Mouse (Mus musculus): ENCODE data around the gene Rabgap1l. TPM values are rescaled to one million over a fixed set of nuclear protein-coding genes. Genes with fewer than 3 reads are reported as not detected.
A peak's percentile ranks its signal among the peaks of the same experiment; 100 is the strongest.

Gene Rabgap1l
- polyA plus RNA-seq, 1 experiment from 2014 or later: 41.8 TPM

GRCm38 (mm10) chr1:160263630-160264346 is 529.2 kb downstream of the Rabgap1l start:
- Histone ChIP-seq H3K9me3 (replicated peaks; ENCODE audit: control insufficient read depth, low read length, poor library complexity, severe bottlenecking) (no peaks in the 10 kb centered on the region), H3K9ac (ENCODE audit: low read depth, low read length) (no peak overlapping the region), H3K27ac (ENCODE audit: low read length) (no peak overlapping the region), H3K4me2 (ENCODE audit: low read length) (no peak overlapping the region), H3K27me3 (ENCODE audit: control insufficient read depth, insufficient read depth, low read depth, low read length) (no peaks in the 10 kb centered on the region), H3K4me1 (ENCODE audit: control insufficient read depth, insufficient read depth, low read length) (peaks cover 13% of the 10 kb centered on the region), H3K4me3 (ENCODE audit: low read depth, low read length) (no peak overlapping the region), H3K36me3 (ENCODE audit: control insufficient read depth, insufficient read depth, low read length) (no peaks in the 10 kb centered on the region)
- 87% methylated on average over 16 of the region's 16 CpGs for WGBS
- ATAC-seq: no peak

GRCm38 (mm10) chr1:160263053-160263452 is 530.0 kb downstream of the Rabgap1l start:
- Histone ChIP-seq H3K36me3 (ENCODE audit: control insufficient read depth, insufficient read depth, low read length) (no peaks in the 10 kb centered on the region), H3K9me3 (replicated peaks; ENCODE audit: control insufficient read depth, low read length, poor library complexity, severe bottlenecking) (no peaks in the 10 kb centered on the region), H3K27ac (ENCODE audit: low read length) (no peak overlapping the region), H3K4me1 (ENCODE audit: control insufficient read depth, insufficient read depth, low read length) (peaks cover 14% of the 10 kb centered on the region), H3K9ac (ENCODE audit: low read depth, low read length) (no peak overlapping the region), H3K4me2 (ENCODE audit: low read length) (no peak overlapping the region), H3K4me3 (ENCODE audit: low read depth, low read length) (no peak overlapping the region), H3K27me3 (ENCODE audit: control insufficient read depth, insufficient read depth, low read depth, low read length) (no peaks in the 10 kb centered on the region)
- 82% methylated on average over 5 of the region's 5 CpGs for WGBS
- ATAC-seq: no peak

GRCm38 (mm10) chr1:160262415-160262814 is 530.6 kb downstream of the Rabgap1l start:
- no peak overlapping the region for H3K4me3 ChIP-seq (ENCODE audit: low read depth, low read length)
- 84% methylated on average over 4 of the region's 4 CpGs for WGBS
- no peak for ATAC-seq
- peaks cover 14% of the 10 kb centered on the region for H3K4me1 ChIP-seq (ENCODE audit: control insufficient read depth, insufficient read depth, low read length)
- H3K9me3 ChIP-seq (replicated peaks; ENCODE audit: control insufficient read depth, low read length, poor library complexity, severe bottlenecking): no peaks in the 10 kb centered on the region
- H3K4me2 ChIP-seq (ENCODE audit: low read length): no peak overlapping the region
- no peaks in the 10 kb centered on the region for H3K36me3 ChIP-seq (ENCODE audit: control insufficient read depth, insufficient read depth, low read length)
- H3K27me3 ChIP-seq (ENCODE audit: control insufficient read depth, insufficient read depth, low read depth, low read length): no peaks in the 10 kb centered on the region
- H3K9ac ChIP-seq (ENCODE audit: low read depth, low read length): no peak overlapping the region
- no peak overlapping the region for H3K27ac ChIP-seq (ENCODE audit: low read length)

DNA sequence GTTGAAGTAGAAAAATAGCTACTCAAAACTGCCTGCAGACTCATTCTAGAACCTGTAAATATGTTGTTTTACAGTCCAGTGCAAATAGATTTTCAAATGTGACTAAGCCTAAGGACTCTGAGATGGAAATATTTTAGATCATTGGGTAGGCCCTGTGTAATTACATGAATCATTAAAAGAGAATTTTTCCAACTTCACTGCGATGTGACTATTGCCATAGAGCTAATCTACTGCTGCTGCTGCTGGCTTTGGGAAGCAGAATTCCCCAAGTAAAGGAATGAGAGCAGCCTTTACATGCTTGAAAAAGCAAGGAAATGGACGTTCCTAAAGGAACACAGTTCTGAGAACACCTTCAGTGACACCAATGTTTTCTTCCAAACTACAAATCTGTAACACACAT is 531.2 kb downstream of the Rabgap1l start:
- Histone ChIP-seq H3K9me3 (replicated peaks; ENCODE audit: control insufficient read depth, low read length, poor library complexity, severe bottlenecking) (no peaks in the 10 kb centered on the region), H3K4me3 (ENCODE audit: low read depth, low read length) (no peak overlapping the region), H3K36me3 (ENCODE audit: control insufficient read depth, insufficient read depth, low read length) (no peaks in the 10 kb centered on the region), H3K27ac (ENCODE audit: low read length) (no peak overlapping the region), H3K4me2 (ENCODE audit: low read length) (no peak overlapping the region), H3K4me1 (ENCODE audit: control insufficient read depth, insufficient read depth, low read length) (peaks cover 14% of the 10 kb centered on the region), H3K27me3 (ENCODE audit: control insufficient read depth, insufficient read depth, low read depth, low read length) (no peaks in the 10 kb centered on the region), H3K9ac (ENCODE audit: low read depth, low read length) (no peak overlapping the region)
- no peak for ATAC-seq
- WGBS: 74% methylated on average over 2 of the region's 2 CpGs

DNA sequence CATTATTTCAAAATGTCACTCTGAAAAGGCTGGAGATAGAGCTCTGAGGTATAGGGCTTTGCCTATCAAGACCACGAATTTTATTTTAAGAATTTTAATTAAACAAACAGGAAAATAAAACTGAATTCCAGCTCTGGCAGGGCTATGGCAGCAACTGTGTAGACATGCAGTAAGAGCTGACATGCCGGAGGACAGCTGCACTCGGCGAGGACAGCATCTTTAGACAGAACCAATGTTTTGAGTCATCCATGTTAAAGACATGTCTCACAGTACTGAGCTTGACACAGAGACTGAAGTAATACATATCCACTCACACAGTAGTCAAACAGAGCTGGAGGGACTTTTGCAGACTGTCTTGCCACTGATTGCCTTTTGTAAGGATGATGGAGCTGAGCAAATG is 532.4 kb downstream of the Rabgap1l start:
- WGBS: 85% methylated on average over 4 of the region's 4 CpGs
- Histone ChIP-seq H3K4me3 (ENCODE audit: low read depth, low read length) (no peak overlapping the region), H3K9ac (ENCODE audit: low read depth, low read length) (no peak overlapping the region), H3K9me3 (replicated peaks; ENCODE audit: control insufficient read depth, low read length, poor library complexity, severe bottlenecking) (no peaks in the 10 kb centered on the region), H3K36me3 (ENCODE audit: control insufficient read depth, insufficient read depth, low read length) (peaks cover 5% of the 10 kb centered on the region; the same call in 1 of the 2 replicates), H3K4me1 (ENCODE audit: control insufficient read depth, insufficient read depth, low read length) (peaks cover 14% of the 10 kb centered on the region), H3K4me2 (ENCODE audit: low read length) (no peak overlapping the region), H3K27ac (ENCODE audit: low read length) (peak overlapping the region; percentile 67), H3K27me3 (ENCODE audit: control insufficient read depth, insufficient read depth, low read depth, low read length) (no peaks in the 10 kb centered on the region)
- peak; percentile 55; the same call in 1 of the 2 replicates for ATAC-seq

DNA sequence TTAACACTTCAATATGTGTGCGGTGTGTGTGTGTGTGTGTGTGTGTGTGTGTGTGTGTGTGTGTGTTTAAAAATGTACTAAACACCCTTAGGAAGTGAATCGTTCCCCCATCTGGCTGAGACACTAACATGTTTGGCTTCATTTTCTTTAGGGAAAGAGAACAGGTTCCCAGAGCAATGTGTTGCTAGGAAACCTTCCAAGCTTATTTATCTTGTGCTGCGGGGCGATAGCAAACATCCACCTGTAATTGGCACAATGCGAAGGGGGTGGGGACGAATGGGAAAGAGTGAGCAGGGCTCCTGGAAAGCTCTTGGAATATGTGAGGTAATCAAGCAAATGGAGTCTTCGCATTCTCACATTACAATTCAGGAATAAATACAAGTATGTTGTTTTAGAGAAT is 533.1 kb downstream of the Rabgap1l start:
- Histone ChIP-seq H3K4me1 (ENCODE audit: control insufficient read depth, insufficient read depth, low read length) (peaks cover 14% of the 10 kb centered on the region), H3K4me3 (ENCODE audit: low read depth, low read length) (no peak overlapping the region), H3K4me2 (ENCODE audit: low read length) (no peak overlapping the region), H3K36me3 (ENCODE audit: control insufficient read depth, insufficient read depth, low read length) (peaks cover 7% of the 10 kb centered on the region; the same call in 1 of the 2 replicates), H3K27ac (ENCODE audit: low read length) (peak overlapping the region; percentile 60; the same call in 1 of the 2 replicates), H3K9ac (ENCODE audit: low read depth, low read length) (no peak overlapping the region), H3K9me3 (replicated peaks; ENCODE audit: control insufficient read depth, low read length, poor library complexity, severe bottlenecking) (no peaks in the 10 kb centered on the region), H3K27me3 (ENCODE audit: control insufficient read depth, insufficient read depth, low read depth, low read length) (no peaks in the 10 kb centered on the region)
- ATAC-seq: peak; percentile 93
- WGBS: 32% methylated on average over 7 of the region's 7 CpGs

DNA sequence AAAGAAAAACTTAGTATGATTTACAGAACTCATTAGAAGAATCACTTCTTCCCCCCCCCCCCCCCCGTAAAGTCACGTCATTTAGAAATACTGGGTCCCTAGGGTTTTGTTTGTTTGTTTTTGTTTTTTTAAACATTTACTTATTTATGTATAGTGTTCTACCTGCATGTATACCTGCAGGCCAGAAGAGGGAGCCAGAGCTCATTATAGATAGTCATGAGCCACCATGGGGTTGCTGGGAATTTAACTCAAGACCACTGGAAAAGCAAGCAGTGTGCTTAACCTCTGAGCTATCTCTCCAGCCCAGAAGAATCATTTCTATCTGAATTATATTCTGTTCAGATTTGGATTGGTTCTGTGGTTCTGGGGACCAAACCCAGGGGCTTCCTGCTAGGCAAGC is 539.9 kb downstream of the Rabgap1l start:
- no peak for ATAC-seq
- Histone ChIP-seq H3K36me3 (ENCODE audit: control insufficient read depth, insufficient read depth, low read length) (peaks cover 7% of the 10 kb centered on the region; the same call in 1 of the 2 replicates), H3K27me3 (ENCODE audit: control insufficient read depth, insufficient read depth, low read depth, low read length) (no peaks in the 10 kb centered on the region), H3K27ac (ENCODE audit: low read length) (no peak overlapping the region), H3K9me3 (replicated peaks; ENCODE audit: control insufficient read depth, low read length, poor library complexity, severe bottlenecking) (no peaks in the 10 kb centered on the region), H3K9ac (ENCODE audit: low read depth, low read length) (no peak overlapping the region), H3K4me1 (ENCODE audit: control insufficient read depth, insufficient read depth, low read length) (no peaks in the 10 kb centered on the region), H3K4me2 (ENCODE audit: low read length) (no peak overlapping the region), H3K4me3 (ENCODE audit: low read depth, low read length) (no peak overlapping the region)
- 96% methylated on average over 2 of the region's 2 CpGs for WGBS

DNA sequence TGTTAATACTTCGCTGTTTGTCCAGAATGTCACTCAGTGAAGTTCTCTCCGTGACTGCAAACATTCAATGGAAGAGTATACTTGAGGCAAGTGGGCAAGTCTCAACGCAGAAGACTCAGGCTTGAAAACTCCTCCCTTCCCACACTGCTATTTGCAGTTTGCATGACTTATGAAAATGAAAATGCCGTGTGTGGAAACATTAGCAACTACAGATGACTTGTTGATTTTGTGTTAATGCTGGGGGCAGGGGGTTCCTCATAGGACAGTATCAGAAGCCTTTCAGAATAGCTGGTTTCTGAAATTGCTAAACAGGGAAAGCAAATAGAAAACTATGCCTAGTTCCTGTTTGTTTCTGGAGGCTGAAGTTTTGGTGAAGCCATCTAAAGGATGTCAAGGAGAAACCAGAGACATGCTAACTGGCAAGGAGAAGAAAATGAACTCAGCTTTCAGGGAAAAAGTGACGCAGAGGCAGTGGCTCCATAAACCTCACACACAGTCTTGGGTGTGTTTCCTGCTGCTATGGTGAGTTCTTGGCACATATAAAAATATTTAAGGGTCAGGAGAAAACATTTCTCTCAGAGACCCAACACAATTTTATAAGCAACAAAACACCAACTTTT is 541.5 kb downstream of the Rabgap1l start:
- Histone ChIP-seq H3K9ac (ENCODE audit: low read depth, low read length) (no peak overlapping the region), H3K4me1 (ENCODE audit: control insufficient read depth, insufficient read depth, low read length) (no peaks in the 10 kb centered on the region), H3K27me3 (ENCODE audit: control insufficient read depth, insufficient read depth, low read depth, low read length) (no peaks in the 10 kb centered on the region), H3K9me3 (replicated peaks; ENCODE audit: control insufficient read depth, low read length, poor library complexity, severe bottlenecking) (no peaks in the 10 kb centered on the region), H3K4me2 (ENCODE audit: low read length) (no peak overlapping the region), H3K4me3 (ENCODE audit: low read depth, low read length) (no peak overlapping the region), H3K36me3 (ENCODE audit: control insufficient read depth, insufficient read depth, low read length) (peaks cover 7% of the 10 kb centered on the region; the same call in 1 of the 2 replicates), H3K27ac (ENCODE audit: low read length) (no peak overlapping the region)
- 87% methylated on average over 5 of the region's 5 CpGs for WGBS
- no peak for ATAC-seq

GRCm38 (mm10) chr1:160250782-160251181 is 542.2 kb downstream of the Rabgap1l start:
- no peaks in the 10 kb centered on the region for H3K27me3 ChIP-seq (ENCODE audit: control insufficient read depth, insufficient read depth, low read depth, low read length)
- H3K4me1 ChIP-seq (ENCODE audit: control insufficient read depth, insufficient read depth, low read length): no peaks in the 10 kb centered on the region
- no peak overlapping the region for H3K9ac ChIP-seq (ENCODE audit: low read depth, low read length)
- H3K9me3 ChIP-seq (replicated peaks; ENCODE audit: control insufficient read depth, low read length, poor library complexity, severe bottlenecking): no peaks in the 10 kb centered on the region
- no peak overlapping the region for H3K4me2 ChIP-seq (ENCODE audit: low read length)
- H3K36me3 ChIP-seq (ENCODE audit: control insufficient read depth, insufficient read depth, low read length): peaks cover 4% of the 10 kb centered on the region; the same call in 1 of the 2 replicates
- H3K4me3 ChIP-seq (ENCODE audit: low read depth, low read length): no peak overlapping the region
- H3K27ac ChIP-seq (ENCODE audit: low read length): no peak overlapping the region
- WGBS: 81% methylated on average over 4 of the region's 4 CpGs
- ATAC-seq: no peak

Data from midbrain, embryonic 16.5 days (tissue).